Mouse (Mus musculus) liver, embryonic 12.5 days (tissue): ENCODE data around the gene Aass. TPM values are rescaled to one million over a fixed set of nuclear protein-coding genes. Genes with fewer than 3 reads are reported as not detected.

Experiments used
- polyA plus RNA-seq: library from polyadenylated mRNA; unstranded; fragments of >200 nt; fragmentation: Nextera tagmentation; extraction: Ambion mirVana; gene quantifications from 2 replicates; pipeline ENCODE4 v1.2.1, GENCODE M21; 2016

Gene Aass
- polyA plus RNA-seq, 1 experiment from 2014 or later, result 24.1 TPM

Other genes starting within 250 kb of the Aass start
- gene Fezf1, start 115.4 kb upstream of the Aass start, polyA plus RNA-seq, result not detected in 2 replicates